Mouse (Mus musculus): ENCODE results near the gene Rabgap1l. TPM values are rescaled to one million over a fixed set of nuclear protein-coding genes. Genes with fewer than 3 reads are reported as not detected.

Gene Rabgap1l
- 373 TPM for polyA plus RNA-seq (2017; shearing (Covaris generic))

DNA sequence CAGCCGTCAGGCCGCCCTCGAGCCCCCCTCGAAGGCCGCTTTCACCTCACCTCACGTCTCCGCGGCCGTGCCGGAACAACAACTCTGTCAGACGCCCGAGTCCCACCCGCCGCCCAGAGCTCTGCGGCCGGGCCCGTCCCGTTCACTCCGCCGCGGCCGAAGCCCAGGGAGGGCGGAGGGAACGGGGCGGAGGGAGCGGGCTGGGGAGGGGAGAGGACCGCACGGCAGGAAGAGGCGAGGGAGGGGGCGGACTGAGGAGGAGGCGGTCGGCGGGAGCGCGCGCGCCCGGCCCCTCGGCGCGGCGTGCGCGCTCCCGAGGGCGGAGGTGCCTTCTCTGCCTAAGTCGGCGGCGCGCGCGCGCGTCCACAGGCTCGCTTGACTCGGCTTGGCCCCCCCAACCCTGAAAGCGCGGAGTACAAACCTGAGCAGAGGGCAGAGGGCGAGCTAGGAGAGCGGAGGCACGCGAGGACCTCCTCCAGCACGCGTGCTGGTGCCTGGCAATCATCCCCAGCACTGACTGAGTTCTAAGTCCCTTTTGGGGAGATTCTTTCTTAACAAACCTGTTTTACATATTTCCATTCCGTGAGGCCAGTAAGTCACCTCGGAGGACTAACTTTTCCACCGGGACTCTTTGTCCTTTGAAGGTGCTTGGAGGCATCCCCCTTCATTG is at the start of gene Rabgap1l:
Gene Rabgap1l, minus strand, starts transcription at position 526 of the 670 bp plus-strand sequence.

DNA sequence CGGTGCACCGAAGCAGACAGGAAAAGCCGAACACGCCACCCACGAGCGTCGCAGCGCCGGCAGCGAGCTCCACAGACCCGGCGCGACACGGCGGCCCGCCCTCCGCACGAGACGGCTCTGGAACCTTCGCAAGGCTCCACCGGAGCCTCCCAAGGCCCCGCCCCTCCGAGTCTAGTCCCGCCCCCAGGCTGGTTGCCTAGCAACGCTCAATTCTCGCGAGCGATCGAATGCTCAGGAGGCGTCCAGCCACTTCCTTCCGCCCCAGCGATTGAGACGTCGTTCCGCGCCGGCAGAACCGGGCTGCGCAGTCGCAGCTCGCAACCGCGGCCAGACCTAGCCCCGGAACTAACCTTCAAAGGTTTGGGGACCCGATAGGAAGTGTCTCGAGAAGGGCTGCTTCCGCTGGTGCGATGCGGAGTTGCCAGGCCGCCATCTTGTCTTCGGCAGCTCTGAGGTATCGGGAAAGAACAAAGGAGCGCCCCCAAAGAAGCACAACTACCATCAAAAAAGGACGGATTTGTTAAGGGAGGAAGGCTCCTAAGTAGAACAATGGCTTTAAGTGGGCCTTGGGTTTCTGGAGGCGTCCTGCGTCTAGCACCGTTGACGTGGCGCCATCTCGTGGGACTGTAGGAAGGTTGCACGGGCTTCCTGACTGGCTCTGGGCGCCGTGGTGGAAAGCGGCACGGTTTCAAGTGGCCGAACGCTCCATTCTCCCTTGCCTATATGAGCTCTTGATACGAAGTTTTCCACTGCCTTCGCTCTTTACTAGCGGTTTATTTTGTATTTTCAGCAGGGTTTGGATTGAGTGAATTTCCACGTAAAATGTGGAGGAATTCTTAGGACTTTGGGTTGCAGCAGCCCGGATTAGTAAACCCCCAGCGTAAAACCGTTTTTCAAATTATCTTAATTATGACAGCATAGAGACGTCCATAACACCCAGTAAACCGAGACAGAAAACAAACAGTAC is 580.0 kb downstream of the Rabgap1l start, which contains the start of gene Cacybp:
Gene Cacybp, minus strand, starts transcription at position 173 of the 967 bp plus-strand sequence.

DNA sequence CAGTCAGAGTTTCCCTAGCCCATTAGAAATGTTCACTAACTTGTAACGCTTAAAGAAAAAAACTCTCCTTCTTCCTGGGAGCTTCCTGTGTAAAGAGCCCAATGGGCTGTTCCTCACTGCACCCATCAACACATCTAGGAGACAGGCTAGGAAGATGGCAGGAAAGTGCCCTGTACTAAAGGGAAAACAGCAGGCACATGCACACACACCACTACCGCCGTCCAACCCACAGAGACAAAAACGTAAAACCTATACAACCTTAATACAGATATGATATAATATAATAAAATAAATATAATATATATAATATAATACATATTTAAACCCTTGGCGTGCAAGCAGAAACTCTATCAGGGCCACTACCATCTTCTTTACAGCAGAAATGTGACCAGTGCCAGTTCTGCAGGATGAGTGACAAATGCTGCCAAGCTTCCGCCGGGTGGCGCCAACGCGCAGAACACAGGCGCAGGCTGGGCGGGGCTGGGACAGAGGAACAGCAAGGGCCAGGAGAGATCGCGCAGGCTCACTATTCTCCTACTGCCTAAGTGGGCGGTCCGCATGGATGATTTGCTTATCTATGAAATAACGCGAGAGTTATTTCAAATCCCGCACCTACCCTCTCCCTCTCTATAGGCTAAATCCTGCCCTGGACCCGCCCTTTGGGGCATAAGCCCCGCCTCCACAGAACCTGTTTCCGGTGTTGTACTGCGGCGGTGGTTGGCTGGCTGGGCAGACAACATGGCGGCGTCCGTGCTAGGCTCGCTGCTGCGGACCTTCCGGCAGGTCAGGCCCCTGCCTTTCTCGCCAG is 598.3 kb downstream of the Rabgap1l start, which contains the start of gene Mrps14:
Gene Mrps14, plus strand, starts transcription at position 687 of the 808 bp plus-strand sequence.

Other genes with a start within 250 kb of the Rabgap1l start
- gene Rc3h1, start 113.2 kb upstream of the Rabgap1l start, polyA plus RNA-seq (2017; shearing (Covaris generic)), result 7.8 TPM
- 20.2 TPM for gene Serpinc1, start 185.4 kb upstream of the Rabgap1l start, polyA plus RNA-seq (2017; shearing (Covaris generic))
- gene Zbtb37, start 241.6 kb upstream of the Rabgap1l start, polyA plus RNA-seq (2017; shearing (Covaris generic)), result 17.4 TPM

All from activated CD4-positive, CD25-positive, alpha-beta regulatory T cell, adult 9 weeks (primary cell).